ENCODE assay signal across 8 mouse cellular contexts in the genomic region with DNA sequence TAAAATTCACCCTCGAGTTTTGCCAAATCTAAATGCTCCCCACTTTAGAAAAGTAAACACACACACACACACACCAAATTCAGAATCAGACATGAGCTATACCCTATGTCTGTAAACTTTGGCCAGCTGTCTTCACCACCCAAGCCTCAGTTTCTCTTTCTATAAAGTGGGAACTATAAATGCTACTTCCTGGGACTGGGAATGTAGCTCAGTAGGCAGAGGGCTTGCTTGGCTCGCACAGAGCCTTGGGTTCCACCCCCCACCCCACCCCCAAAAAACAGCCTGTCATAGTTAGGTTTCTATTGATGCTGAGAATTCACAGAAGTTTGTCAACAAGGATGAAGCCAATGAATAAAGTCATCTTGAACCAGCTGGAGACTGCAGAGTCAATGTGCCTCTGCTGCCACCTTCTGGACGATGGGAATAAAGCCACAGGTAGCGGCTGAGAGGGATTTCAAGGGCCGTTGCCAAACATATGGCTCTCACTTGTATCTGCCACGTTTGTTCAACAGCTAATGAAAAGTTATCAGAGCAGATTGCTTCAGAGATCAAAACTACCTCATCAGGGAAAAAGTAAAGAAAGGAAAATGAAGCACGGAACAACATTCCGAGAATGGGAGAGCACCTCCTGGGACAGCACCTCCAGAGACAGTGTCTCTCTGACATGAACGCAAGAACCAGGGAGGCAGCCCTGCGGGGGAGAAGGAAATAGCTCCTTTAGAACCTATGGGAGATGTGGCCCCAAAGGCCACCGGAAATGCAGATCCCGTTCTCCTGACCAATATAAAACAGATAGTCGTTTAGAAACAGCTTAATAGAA. TPM values are rescaled to one million over a fixed set of nuclear protein-coding genes. Genes with fewer than 3 reads are reported as not detected.
A peak's percentile ranks its signal among the peaks of the same experiment; 100 is the strongest.
DNase-seq lines count a peak whose midpoint lies in the region; ATAC-seq and TF ChIP-seq lines count a peak whose summit lies in the region.

No protein-coding gene starts in this region.

- H3K4me1 ChIP-seq in kidney, adult 2 months (ENCODE audit: control insufficient read depth, insufficient read depth, low read length), result no peaks in the 10 kb centered on the region
- no peaks in the 10 kb centered on the region for H3K4me1 ChIP-seq in limb, embryonic 11.5 days (ENCODE audit: control insufficient read depth, insufficient read depth, low read length)

- no peak for ATAC-seq in limb, embryonic 11.5 days (ENCODE audit: insufficient number of reproducible peaks, low FRiP score, low TSS enrichment, low read depth)

- no peaks in the 10 kb centered on the region for H3K36me3 ChIP-seq in kidney, adult 2 months (ENCODE audit: control insufficient read depth, insufficient read depth, low read length)
- no peaks in the 10 kb centered on the region for H3K36me3 ChIP-seq in limb, embryonic 11.5 days (ENCODE audit: control insufficient read depth, insufficient read depth, low read length)
- H3K36me3 ChIP-seq in splenic B cell, adult 2 months (ENCODE audit: control insufficient read depth, insufficient read depth, low read length, poor library complexity, severe bottlenecking), result no peaks in the 10 kb centered on the region

- H3K27me3 ChIP-seq in kidney, adult 2 months (replicated peaks; ENCODE audit: control insufficient read depth, insufficient read depth, low read length), result no peaks in the 10 kb centered on the region
- no peaks in the 10 kb centered on the region for H3K27me3 ChIP-seq in limb, embryonic 11.5 days (ENCODE audit: control insufficient read depth, insufficient read depth, low read length)
- H3K27me3 ChIP-seq in splenic B cell, adult 2 months (ENCODE audit: control insufficient read depth, insufficient read depth, low read length, poor library complexity, severe bottlenecking), result no peaks in the 10 kb centered on the region

- H3K4me3 ChIP-seq in kidney, adult 2 months (ENCODE audit: insufficient read depth, low read depth, low read length), result no peak overlapping the region
- no peak overlapping the region for H3K4me3 ChIP-seq in limb, embryonic 11.5 days (ENCODE audit: low read depth, low read length)

- 15% methylated on average over 13 of the region's 13 CpGs for WGBS in kidney, adult 2 months
- WGBS in limb, embryonic 11.5 days, result 19% methylated on average over 13 of the region's 13 CpGs

- no peak overlapping the region for H3K9ac ChIP-seq in limb, embryonic 11.5 days (ENCODE audit: low read length)

- TF ChIP-seq CTCF in kidney, adult 2 months (conservative IDR thresholded peaks at IDR 0.05; ENCODE audit: insufficient read depth, insufficient read length, low read depth, low read length), result peak; percentile 98

- no peak for TF ChIP-seq POLR2A in kidney, adult 2 months (IDR thresholded peaks at IDR 0.05; ENCODE audit: low read depth, low read length)

- peak; percentile 46 to 71 for DNase-seq in urinary bladder, adult 18-20 months (ENCODE audit: low spot score in 2 of 2)
- no peak for DNase-seq in urinary bladder, postnatal 10 days (ENCODE audit: low spot score)
- peak; percentile 94 for DNase-seq in embryo, embryonic 10.5 days (ENCODE audit: low spot score)
- peak; percentile 71 to 83 for DNase-seq in gastrocnemius, postnatal 4 days (ENCODE audit: low spot score in 2 of 2)
- peak; percentile 87 for DNase-seq in kidney, adult 2 months
- peak; percentile 91 for DNase-seq in limb, embryonic 11.5 days (ENCODE audit: low spot score)
- peak; percentile 86 for DNase-seq in naive thymus-derived CD4-positive, alpha-beta T cell, adult 2 months (ENCODE audit: low read depth)
- DNase-seq in splenic B cell, adult 2 months (ENCODE audit: low read depth, low spot score), result peak; percentile 84

- H3K4me2 ChIP-seq in limb, embryonic 11.5 days (ENCODE audit: low read depth, severe bottlenecking), result no peak overlapping the region

- H3K9me3 ChIP-seq in limb, embryonic 11.5 days (ENCODE audit: control insufficient read depth, low read length), result no peaks in the 10 kb centered on the region

- H3K27ac ChIP-seq in kidney, adult 2 months (ENCODE audit: insufficient read depth, low read depth, low read length), result no peak overlapping the region
- H3K27ac ChIP-seq in limb, embryonic 11.5 days (replicated peaks; ENCODE audit: low read depth, low read length), result no peak overlapping the region

RNA-seq across cellular contexts. Expression of a gene that starts 42.3 kb away (rescaled TPM):
- total RNA-seq in gastrocnemius, postnatal 4 days (2021), result 10 to 100 TPM; 35.9 to 39.8 TPM
- 7.7 and 10.3 TPM in 2 replicates for polyA plus RNA-seq in kidney, adult 2 months (2012; rRNA removed)
- polyA plus RNA-seq in limb, embryonic 11.5 days (2014; fragmentation: Nextera tagmentation; extraction: Ambion mirVana), result 97.4 and 99.4 TPM in 2 replicates
